Mouse (Mus musculus) ES-Bruce4 (cell line): ENCODE measurements around the gene Cxcl10.

Source experiments
- CTCF ChIP-seq: IDR thresholded peaks from one replicate; pipeline ENCODE4 v1.8.1; 2011; ENCODE audit warnings: low read depth, low read length
- POLR2A ChIP-seq: IDR thresholded peaks from one replicate; pipeline ENCODE4 v1.8.1; 2011; ENCODE audit warnings: low read length; ENCODE audit not compliant: insufficient read depth

- TF ChIP-seq POLR2A (no peak), CTCF (no peak)
Measured at GRCm38 (mm10) chr5:92327367-92327766, 21.3 kb downstream of the Cxcl10 start.
